Mouse (Mus musculus): Measurements from ENCODE around the gene Acsl5. TPM values are rescaled to one million over a fixed set of nuclear protein-coding genes. Genes with fewer than 3 reads are reported as not detected.

Gene Acsl5
- total RNA-seq, 2 experiments from 2014 or later = 6.2 to 12.6 TPM

DNA sequence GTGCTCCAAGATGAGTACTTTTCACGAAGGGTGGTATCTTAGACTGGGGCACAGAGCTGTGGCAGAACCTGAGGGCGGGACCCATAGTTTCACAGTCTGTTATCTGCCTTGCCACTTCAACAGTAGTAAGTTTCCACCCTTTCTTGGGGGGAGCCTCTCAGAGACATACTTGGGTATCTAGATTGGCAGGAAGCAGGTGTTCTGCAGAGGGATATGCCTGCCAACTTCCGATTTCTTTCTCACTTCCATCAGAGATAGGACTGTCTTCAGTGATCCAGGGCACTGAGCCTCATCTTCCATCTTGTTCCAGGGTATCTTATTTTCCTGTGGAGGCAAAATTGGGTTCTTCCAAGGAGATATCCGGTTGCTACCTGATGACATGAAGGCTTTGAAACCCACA is 32.4 kb downstream of the Acsl5 start:
- no peak for DNase-seq

DNA sequence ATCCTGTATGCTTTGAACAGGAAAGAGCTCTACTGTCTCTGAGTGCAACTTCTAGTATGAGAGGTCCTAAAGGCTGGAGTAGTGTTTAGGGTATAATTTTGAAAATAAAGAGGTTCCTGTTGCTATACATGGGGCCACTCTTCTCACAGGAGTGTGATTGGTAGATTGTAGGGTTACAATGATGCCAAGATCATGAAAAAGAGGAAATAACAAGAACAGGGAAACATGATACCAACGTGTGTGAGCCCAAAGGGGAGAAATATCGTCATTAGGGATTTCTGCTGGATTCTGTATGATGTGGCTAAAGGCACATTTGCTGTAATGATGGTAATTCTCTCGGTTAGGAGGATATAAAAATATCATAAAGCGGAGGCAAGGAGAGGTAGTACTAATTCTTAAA is 34.3 kb downstream of the Acsl5 start:
- DNase-seq = no peak

- DNase-seq = no peak
Measured at GRCm38 (mm10) chr19:55288974-55289373, 37.2 kb downstream of the Acsl5 start.

DNA sequence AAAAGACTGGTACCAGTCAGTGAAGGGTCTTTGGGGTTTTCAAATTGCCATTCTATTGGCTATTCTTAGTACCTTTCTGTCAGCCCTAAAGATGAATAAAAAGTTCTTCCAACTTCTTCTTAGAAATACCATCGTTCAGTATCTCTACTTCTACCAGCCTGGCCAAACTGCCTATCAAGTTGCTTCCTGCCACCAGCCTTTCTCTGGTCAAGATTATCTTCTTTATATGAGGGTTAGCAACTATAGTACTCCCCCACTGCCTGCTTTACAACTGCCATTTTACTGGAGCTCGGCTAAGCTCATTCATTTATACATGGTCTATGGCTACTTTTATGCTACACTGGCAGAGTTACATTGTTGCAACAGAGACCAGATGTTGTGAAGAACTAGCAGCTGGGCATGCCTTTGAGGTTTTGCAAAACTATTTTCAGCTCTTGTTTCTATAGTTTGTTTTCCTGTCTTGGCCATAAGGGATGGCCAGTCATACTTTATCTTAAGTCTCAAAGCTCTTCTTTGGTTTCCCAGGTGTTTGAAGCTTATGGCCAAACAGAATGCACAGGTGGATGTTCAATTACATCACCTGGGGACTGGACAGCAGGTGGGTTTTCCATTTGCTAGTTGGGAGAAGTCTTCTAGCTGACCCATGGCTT is 39.0 kb downstream of the Acsl5 start:
- DNase-seq = no peak

GRCm38 (mm10) chr19:55292210-55292850 is 40.6 kb downstream of the Acsl5 start:
- DNase-seq = no peak

DNA sequence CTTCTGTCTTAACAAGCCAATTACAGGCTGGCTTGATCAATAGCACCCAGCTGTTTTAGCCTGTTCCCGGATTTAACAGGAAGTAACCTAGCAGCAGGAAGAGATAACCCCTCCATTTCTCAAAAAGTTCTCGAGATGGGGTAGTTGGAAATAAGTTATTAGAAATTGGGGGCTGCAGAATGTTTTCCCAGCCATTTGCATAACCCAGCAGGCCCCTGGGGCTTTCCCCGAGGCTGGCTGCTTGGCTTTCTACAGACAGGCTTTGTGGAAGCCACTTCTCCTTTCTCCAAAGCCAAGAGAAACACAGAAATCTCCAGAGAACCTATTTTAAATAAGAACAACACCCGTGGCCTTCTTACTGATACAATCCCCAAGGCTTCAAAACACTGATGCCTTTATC is 41.4 kb downstream of the Acsl5 start:
- DNase-seq = no peak

GRCm38 (mm10) chr19:55295075-55295474 is 43.3 kb downstream of the Acsl5 start:
- no peak for DNase-seq

DNA sequence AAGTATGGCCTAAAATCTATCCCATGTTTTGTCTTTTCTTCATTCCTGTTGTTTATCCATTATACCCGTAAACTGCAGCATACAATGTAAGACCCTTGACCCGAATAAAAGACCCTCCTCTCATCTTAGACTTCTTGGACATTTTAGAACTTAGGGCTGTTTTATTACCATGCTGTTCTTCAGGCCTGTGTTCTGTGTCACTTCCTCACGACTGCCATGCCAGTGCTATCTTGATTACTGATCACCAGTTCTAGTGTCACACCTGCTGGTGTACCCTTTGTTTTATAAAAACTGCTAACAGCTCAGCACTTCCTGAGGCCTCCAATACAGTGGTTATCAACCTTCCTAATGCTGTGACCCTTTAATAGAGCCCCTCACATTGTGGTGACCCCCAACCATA is 43.8 kb downstream of the Acsl5 start:
- no peak for DNase-seq

DNA sequence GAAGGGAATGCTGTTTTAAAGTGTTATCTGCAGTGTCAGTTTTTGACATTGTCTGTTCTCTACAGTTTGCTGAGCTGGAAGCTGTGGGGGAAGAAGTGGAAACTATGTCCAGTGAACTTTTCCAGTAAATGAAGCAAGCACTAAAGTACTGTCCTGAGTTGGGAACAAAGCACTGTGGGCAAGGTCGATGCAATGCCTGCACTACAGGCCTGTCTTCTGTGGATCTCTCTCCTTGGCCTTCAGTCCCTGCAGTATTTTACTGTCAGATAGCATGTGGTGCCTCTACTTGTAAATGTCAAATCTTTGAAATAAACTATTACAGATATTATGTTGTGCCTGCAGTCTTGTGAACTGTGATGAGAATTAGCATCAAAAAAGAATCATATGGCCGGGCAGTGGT is 44.6 kb downstream of the Acsl5 start:
- no peak for DNase-seq

DNA sequence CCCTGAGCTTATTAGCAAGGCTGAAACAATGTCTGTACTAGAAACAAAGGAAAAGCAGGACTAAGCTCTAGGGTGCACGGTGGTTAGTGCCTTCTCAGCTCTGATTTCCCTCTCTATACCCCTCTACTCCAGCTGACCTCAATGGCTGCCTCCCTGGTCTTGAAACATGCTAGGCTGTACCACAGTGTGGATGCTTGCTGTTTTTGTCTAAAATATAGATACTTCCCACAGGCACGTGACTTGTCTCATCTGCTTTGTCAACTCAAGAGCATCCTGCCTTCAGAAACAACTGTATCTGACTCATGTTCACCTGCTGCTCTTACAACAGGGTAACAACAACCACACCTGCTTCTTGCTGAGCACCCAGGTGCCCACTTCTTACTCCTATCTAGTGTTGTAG is 45.8 kb downstream of the Acsl5 start:
- no peak for DNase-seq

DNA sequence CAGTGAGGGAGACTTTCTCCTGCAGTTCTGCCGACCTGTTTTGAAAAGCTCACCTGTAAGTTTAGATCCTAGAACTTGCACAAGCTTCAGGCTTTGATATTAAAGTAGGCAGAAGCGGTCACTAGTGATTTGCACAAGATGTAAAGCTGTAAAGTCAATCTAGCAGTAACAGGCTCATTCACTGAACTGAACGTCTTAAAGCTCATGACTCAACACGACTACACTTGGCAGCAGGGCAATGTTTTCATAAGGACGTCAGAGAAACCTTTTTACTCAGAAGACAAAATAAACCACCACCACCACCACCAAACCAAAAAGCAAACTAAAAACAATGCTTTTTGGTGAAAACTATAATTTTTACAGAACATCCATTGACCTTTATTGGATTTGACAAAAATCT is 46.2 kb downstream of the Acsl5 start:
- DNase-seq = no peak

DNA sequence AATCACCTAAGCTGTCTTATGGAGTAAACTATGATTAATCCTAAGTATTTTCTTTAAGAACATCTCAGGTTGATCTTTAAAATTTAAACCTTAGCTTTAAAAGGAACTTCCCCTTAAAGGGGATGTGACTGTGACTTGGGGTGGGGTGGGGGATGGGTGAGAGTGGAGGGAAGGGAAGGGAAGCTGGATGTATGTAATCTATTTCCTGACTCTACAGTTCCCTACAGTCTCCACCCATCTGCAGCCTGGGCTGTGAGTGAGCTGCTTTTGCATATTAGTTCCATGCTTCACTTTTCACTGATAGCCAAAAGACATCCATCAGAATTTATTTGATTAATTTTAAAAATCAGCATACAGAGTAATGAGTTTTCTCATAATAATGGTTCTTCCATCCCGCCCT is 47.6 kb downstream of the Acsl5 start:
- DNase-seq = no peak

- no peak for DNase-seq
Measured at GRCm38 (mm10) chr19:55300525-55300924, 48.8 kb downstream of the Acsl5 start.

DNA sequence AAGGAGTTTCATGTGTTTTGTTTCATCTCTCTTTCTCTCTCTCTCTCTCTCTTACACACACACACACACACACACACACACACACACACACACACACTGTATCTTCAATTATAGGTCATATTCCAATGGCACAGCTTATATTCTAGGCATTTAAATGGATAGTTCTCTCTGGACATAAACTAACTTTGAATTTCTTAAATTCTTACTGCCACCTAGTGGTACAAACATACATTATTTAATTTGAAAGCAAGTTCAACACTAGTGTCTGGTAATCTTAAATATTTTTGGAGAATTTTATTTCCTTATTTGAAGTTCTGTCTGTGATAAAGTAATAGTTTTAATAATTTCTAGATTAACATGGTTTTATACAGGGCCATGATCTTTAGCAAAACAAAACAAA is 53.3 kb downstream of the Acsl5 start:
- no peak for DNase-seq

- no peak for DNase-seq
Measured at GRCm38 (mm10) chr19:55311874-55312273, 60.1 kb downstream of the Acsl5 start.

DNA sequence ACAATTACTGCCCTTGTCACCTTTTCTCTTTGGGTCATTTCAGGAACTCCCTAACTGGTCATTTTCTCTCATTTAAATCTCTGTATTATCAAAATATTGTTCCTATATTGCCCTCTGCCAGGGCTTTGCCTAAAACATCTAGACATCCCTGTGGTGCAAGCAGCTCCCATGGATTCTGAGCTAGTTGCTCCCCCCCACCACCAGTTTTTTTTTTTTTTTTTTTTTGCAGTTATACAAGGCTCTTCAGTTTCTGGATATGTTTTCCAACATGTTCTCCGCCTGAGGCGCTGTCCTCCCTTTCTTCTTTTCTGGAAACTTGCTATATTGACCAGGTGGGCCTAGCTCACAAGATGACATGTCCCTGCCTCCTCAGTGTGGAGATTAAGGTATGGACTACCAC is 61.9 kb downstream of the Acsl5 start:
- DNase-seq = no peak

DNA sequence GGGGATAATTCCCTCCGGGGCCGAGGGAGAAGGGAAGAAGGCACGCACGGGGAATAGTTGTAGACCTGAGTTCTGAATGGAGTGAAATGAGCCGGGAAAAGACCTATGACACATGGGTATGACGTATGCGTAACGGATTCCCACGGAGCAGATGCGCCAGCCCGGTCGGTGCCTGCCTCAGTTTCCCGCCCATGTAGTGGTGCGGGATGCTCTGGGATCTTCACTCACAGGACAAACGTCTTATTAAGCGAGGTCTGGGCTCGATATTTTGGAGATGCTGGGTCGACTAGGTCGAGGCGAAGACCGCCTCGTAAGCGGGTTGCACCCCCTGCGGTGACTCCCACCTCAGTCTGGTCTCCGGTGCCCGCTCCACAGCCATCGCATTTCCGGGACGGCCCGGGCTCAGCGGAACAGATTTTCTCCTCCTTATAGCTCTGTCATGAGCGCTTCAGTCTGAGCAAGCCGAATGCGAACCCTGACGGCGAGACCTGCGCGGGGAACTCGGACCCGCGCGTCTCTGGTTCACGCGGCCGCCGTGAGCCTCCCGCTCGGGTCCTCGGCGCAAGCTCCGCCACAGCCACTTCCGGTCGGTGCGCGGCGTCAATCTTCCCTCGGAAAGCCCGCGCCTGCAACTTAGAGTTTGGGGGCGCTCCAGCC is 63.8 kb downstream of the Acsl5 start, which contains the start of gene Zdhhc6:
Zdhhc6 (minus strand) TSS at position 581 of the 657 bp plus-strand sequence.
- peak; percentile 88 for DNase-seq

- peak; percentile 86 for DNase-seq
Measured at GRCm38 (mm10) chr19:55316109-55316714, 64.5 kb downstream of the Acsl5 start, which contains the start of gene Vti1a. Vti1a (plus strand) TSS chr19:55316295.

DNA sequence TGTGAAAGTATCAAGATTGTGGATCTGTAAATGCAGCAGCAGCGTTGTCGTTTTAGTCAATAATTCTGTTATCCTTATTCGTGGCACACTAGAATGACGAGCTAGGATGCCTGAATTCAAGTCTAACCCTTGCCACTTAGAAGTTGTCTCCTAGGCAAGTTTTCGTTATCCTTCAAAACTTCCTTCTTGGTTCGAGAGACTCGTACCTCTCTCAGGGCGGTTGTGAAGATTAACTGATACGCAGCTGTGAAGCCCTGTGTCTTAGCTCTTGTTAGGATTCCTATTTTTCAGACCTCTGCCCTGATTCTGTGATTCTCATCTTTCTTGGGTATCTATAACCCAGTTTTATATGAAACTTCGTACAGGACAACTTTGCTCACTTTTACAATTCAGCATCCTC is 65.2 kb downstream of the Acsl5 start:
- DNase-seq = no peak

DNA sequence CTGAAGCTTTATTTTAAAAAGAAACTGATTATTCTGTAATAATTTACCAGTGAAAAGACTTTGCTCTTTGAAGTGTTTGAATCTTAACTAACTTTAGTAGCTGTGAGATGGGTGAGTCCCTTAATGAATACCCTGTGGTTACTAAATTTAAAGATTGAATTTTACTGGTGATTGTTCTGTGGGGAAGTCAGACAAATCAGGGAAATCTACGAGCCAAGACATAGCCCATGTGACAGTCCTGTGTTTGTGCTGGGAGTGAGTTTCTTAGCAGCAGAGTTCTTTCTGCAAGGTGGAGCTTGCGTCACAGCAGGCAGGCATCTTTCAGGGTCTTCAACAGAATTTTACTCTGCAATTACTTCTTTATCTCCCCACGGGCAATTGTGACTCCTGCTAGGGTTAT is 67.3 kb downstream of the Acsl5 start:
- DNase-seq = no peak

DNA sequence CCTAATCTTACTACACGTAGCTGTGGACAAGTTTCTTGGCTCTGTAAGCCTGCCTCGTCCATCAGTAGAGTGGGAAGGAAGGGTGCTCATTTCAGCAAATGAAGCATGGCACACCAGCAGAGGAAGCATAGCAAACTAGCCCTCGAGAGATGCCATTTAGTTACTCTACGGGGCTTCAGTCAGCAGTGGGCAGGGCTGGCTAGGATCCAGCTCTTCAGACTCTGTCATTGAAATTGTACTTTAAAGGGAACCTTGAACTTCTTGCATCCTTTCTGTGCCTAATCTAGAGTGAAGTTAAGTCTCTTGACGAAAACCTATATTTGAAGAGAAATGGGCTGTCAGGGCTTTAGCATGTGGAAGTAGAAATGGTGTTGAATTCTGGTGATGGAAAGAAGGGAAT is 67.8 kb downstream of the Acsl5 start:
- DNase-seq = no peak

DNA sequence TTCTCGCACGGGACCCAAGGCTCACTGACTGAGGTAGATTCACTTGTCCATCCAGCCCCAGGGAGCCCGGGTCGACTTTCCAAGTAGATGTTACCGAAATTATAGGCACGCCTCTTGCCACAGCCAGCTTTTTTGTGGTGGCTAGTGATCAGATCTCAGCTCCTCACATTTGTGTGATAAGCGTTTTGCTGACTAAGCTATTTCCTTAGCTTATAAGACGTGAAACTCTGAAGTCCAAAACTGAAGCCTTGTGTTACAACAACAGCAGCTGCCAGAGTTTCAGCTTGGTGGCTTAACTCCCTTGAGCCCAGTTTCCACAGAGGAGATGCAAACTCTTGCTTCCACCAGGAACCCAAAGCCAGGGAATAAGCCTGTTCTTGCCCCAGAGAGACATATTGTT is 70.9 kb downstream of the Acsl5 start:
- no peak for DNase-seq

DNA sequence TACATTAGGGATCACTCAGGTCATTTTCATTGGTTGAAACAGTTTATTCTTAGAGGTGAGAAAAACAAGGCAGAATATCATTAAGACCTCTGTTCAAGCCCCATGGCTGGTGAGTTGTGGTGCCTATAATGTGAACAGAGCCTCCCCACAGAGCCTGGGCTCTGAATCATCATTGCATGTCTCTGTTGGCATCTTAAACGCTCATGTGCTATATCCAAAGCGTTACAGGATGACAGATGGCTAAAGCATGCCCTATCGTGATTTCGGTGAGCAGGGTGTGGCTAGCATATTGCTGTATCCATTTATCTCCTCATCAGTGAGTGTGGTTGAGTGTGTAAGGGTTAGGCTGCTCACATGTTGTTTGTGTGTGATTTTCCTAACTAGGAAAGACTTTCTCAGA is 75.8 kb downstream of the Acsl5 start:
- DNase-seq = no peak

Measured in gastrocnemius, postnatal 10 days (tissue).